Mouse (Mus musculus) neural tube, embryonic 11.5 days (tissue): ENCODE data around the gene Cirbp. TPM values are rescaled to one million over a fixed set of nuclear protein-coding genes. Genes with fewer than 3 reads are reported as not detected.
"Not testable (repeated sequence)": the region's sequence is repeated elsewhere in the genome, so short reads cannot be mapped to it uniquely, and the experiment has no call there.

Experiments
- ATAC-seq: fragments of 200-750 bp; cut with Nextera tagmentation; 2 replicates; pipeline ENCODE4 v1.8.0; 2017; ENCODE audit warnings: moderate number of reproducible peaks, mild to moderate bottlenecking, moderate TSS enrichment, moderate library complexity; ENCODE audit not compliant: insufficient read depth, low FRiP score, low TSS enrichment
- DNase-seq: peaks from one replicate; pipeline ENCODE4 v3.0.0-alpha.2; 2015; ENCODE audit warnings: low spot score
- H3K27ac ChIP-seq: fragments of 300-500 bp; sonication (generic); 2 replicates; pipeline ENCODE4 v1.5.1; 2014; ENCODE audit warnings: low read depth, mild to moderate bottlenecking, low read length
- H3K27me3 ChIP-seq: fragments of 300-500 bp; sonication (generic); 2 replicates; pipeline ENCODE4 v1.6.1; 2014; ENCODE audit warnings: mild to moderate bottlenecking, low read length, mixed read lengths; ENCODE audit not compliant: control insufficient read depth, insufficient read depth
- H3K36me3 ChIP-seq: fragments of 300-500 bp; sonication (generic); 2 replicates; pipeline ENCODE4 v1.6.1; 2014; ENCODE audit warnings: mild to moderate bottlenecking, low read length, moderate library complexity, mixed read lengths; ENCODE audit not compliant: control insufficient read depth, insufficient read depth
- H3K4me1 ChIP-seq: fragments of 300-500 bp; sonication (generic); 2 replicates; pipeline ENCODE4 v1.6.1; 2014; ENCODE audit warnings: low read length, mixed read lengths; ENCODE audit not compliant: control insufficient read depth, insufficient read depth
- H3K4me2 ChIP-seq: fragments of 300-500 bp; sonication (generic); 2 replicates; pipeline ENCODE4 v1.6.1; 2014; ENCODE audit warnings: low read depth, mild to moderate bottlenecking, moderate library complexity
- H3K4me3 ChIP-seq: fragments of 300-500 bp; sonication (generic); 2 replicates; pipeline ENCODE4 v1.5.1; 2014; ENCODE audit warnings: low read depth, low read length
- H3K9ac ChIP-seq: fragments of 300-500 bp; sonication (generic); 2 replicates; pipeline ENCODE4 v1.6.1; 2014; ENCODE audit warnings: mild to moderate bottlenecking, low read length
- H3K9me3 ChIP-seq: fragments of 300-500 bp; sonication (generic); 2 replicates; pipeline ENCODE4 v1.6.1; 2016; ENCODE audit warnings: low read length; ENCODE audit not compliant: control insufficient read depth
- WGBS: fragments of 180-500 bp; shearing (Covaris S2); extraction: QIAGEN DNeasy Blood & Tissue Kit; methylation state at CpG from one replicate; pipeline ENCODE4 v1.1.7; 2014; 5-methylcytosine and 5-hydroxymethylcytosine counted together
- polyA plus RNA-seq: library from polyadenylated mRNA; unstranded; fragments of >200 nt; fragmentation: Nextera tagmentation; extraction: Ambion mirVana; gene quantifications from 2 replicates; pipeline ENCODE4 v1.2.1, GENCODE M21; 2014

Gene Cirbp
- polyA plus RNA-seq, 1 experiment from 2014 or later = 85.1 TPM

GRCm38 (mm10) chr10:80163721-80164120 is 2.1 kb upstream of the Cirbp start:
- ATAC-seq = no peak
- H3K4me2 ChIP-seq = no peak overlapping the region
- no peaks in the 10 kb centered on the region for H3K36me3 ChIP-seq
- H3K4me3 ChIP-seq = no peak overlapping the region
- DNase-seq = no peak
- H3K9ac ChIP-seq = no peak overlapping the region
- H3K4me1 ChIP-seq = peaks cover 45% of the 10 kb centered on the region
- no peaks in the 10 kb centered on the region for H3K27me3 ChIP-seq
- 79% methylated on average over 8 of the region's 8 CpGs for WGBS
- H3K9me3 ChIP-seq = no peaks in the 10 kb centered on the region
- no peak overlapping the region for H3K27ac ChIP-seq

DNA sequence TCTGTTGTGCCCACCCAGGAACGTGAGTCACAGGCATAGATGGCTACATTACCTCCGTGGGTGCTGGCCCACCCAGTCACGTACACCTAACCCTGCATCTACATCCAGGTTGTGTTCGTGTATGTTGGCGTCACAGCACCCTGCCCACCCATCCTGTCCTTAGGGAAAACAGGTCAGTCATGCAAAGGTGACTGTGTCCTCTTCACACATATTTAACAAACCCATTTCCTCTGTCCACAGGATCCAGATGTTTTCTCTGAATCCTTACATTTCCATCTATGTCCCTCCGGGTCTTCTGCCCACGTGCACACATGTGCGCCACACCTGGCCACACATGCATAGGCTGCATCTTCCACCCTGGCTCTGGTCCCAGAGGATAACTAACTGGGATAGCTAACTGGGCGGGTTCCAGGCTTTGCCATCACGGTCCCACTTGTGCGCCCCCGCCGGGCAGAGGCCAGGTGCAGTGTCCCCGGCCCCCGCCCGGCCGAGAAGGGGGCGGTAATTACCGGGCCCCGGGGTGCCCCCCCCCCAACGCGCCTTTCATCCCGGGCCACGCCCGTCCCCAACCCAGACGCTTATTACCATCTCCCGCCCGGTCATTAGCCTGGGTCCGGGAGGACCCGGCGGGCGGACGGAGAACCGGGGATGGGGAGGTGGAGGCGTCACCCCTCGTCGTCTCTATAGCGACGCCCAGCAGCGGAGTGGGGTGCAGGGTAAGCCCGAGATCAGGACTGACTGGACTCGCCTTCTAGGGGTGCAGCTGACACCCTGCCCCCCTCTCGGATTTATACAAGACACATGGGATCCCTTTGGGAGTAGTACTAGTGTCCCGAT is 1.4 kb upstream of the Cirbp start:
- Histone ChIP-seq H3K27ac (0 out of 2 replicates have a peak overlapping the region, but pooled peaks have one; percentile 11), H3K4me3 (peak overlapping the region; percentile 27), H3K36me3 (no peaks in the 10 kb centered on the region), H3K4me1 (peaks cover 46% of the 10 kb centered on the region), H3K9ac (peak overlapping the region; percentile 30), H3K4me2 (peak overlapping the region; percentile 84), H3K27me3 (no peaks in the 10 kb centered on the region), H3K9me3 (no peaks in the 10 kb centered on the region)
- ATAC-seq (peak; percentile 1; the same call in 1 of the 2 replicates), DNase-seq (no peak)
- WGBS = 11% methylated on average over 42 of the region's 44 CpGs

- WGBS = 0% methylated on average over 17 of the region's 17 CpGs
- H3K4me3 ChIP-seq = peak overlapping the region; percentile 27
- peak; percentile 25 for ATAC-seq
- peaks cover 47% of the 10 kb centered on the region for H3K4me1 ChIP-seq
- peak overlapping the region; percentile 83 for H3K27ac ChIP-seq
- H3K27me3 ChIP-seq = no peaks in the 10 kb centered on the region
- H3K9me3 ChIP-seq = no peaks in the 10 kb centered on the region
- peak overlapping the region; percentile 84 for H3K4me2 ChIP-seq
- peak; percentile 95 for DNase-seq
- peaks cover 2% of the 10 kb centered on the region for H3K36me3 ChIP-seq
- H3K9ac ChIP-seq = peak overlapping the region; percentile 30
These were observed 814 bp upstream of the Cirbp start for GRCm38 (mm10) chr10:80164998-80165344.

GRCm38 (mm10) chr10:80166136-80166535 is 351 bp downstream of the Cirbp start:
- not testable (repeated sequence) for ATAC-seq, DNase-seq, H3K27me3 ChIP-seq, H3K9me3 ChIP-seq, H3K4me3 ChIP-seq
- Histone ChIP-seq H3K36me3 (peaks cover 11% of the 10 kb centered on the region), H3K27ac (peak overlapping the region; percentile 83), H3K9ac (peak overlapping the region; percentile 36; the same call in 1 of the 2 replicates), H3K4me1 (peaks cover 43% of the 10 kb centered on the region), H3K4me2 (peak overlapping the region; percentile 84; the same call in 1 of the 2 replicates)
- WGBS = 84% methylated on average over 4 of the region's 4 CpGs

GRCm38 (mm10) chr10:80167460-80168037 is 1.8 kb downstream of the Cirbp start:
- H3K9ac ChIP-seq = peak overlapping the region; percentile 98
- peak overlapping the region; percentile 71 for H3K4me2 ChIP-seq
- WGBS = under 1% methylated on average over 55 of the region's 55 CpGs
- H3K9me3 ChIP-seq = no peaks in the 10 kb centered on the region
- peaks cover 42% of the 10 kb centered on the region for H3K4me1 ChIP-seq
- peak overlapping the region; percentile 97 for H3K27ac ChIP-seq
- H3K4me3 ChIP-seq = peak overlapping the region; percentile 84
- no peaks in the 10 kb centered on the region for H3K27me3 ChIP-seq
- DNase-seq (peak; percentile 100), ATAC-seq (peak; percentile 88)
- peaks cover 18% of the 10 kb centered on the region for H3K36me3 ChIP-seq

GRCm38 (mm10) chr10:80168038-80168661 is 2.4 kb downstream of the Cirbp start:
- Histone ChIP-seq H3K27me3 (no peaks in the 10 kb centered on the region), H3K36me3 (peaks cover 18% of the 10 kb centered on the region), H3K4me1 (peaks cover 42% of the 10 kb centered on the region), H3K9ac (peak overlapping the region; percentile 98), H3K4me3 (peak overlapping the region; percentile 84), H3K9me3 (no peaks in the 10 kb centered on the region), H3K4me2 (peak overlapping the region; percentile 71), H3K27ac (peak overlapping the region; percentile 97)
- DNase-seq (peak; percentile 94), ATAC-seq (peak; percentile 32)
- WGBS = under 1% methylated on average over 47 of the region's 48 CpGs

GRCm38 (mm10) chr10:80169070-80169469 is 3.3 kb downstream of the Cirbp start:
- peak overlapping the region; percentile 71 for H3K4me2 ChIP-seq
- WGBS = 55% methylated on average over 1 of the region's 1 CpGs
- ATAC-seq = no peak
- no peaks in the 10 kb centered on the region for H3K27me3 ChIP-seq
- H3K9ac ChIP-seq = peak overlapping the region; percentile 98; the same call in 1 of the 2 replicates
- H3K4me1 ChIP-seq = peaks cover 41% of the 10 kb centered on the region
- no peak for DNase-seq
- no peak overlapping the region for H3K27ac ChIP-seq
- H3K9me3 ChIP-seq = no peaks in the 10 kb centered on the region
- peaks cover 18% of the 10 kb centered on the region for H3K36me3 ChIP-seq
- peak overlapping the region; percentile 84; the same call in 1 of the 2 replicates for H3K4me3 ChIP-seq

DNA sequence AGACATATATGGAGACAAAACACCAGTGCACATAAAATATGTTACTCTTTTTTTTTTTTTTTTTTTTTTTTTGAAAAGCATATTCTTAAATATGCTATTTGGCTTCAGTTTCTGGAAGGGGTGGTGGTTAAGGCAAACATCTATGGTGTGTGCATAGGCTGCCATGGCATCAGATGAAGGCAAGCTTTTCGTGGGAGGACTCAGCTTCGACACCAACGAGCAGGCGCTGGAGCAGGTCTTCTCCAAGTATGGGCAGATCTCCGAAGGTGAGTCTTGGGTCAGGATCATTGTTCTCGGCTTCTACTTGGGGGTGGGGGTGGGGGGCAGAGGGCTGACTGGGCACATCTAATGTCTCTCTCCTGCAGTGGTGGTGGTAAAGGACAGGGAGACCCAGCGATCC is 3.9 kb downstream of the Cirbp start:
- no peak for ATAC-seq
- H3K9ac ChIP-seq = no peak overlapping the region
- H3K27me3 ChIP-seq = no peaks in the 10 kb centered on the region
- DNase-seq = no peak
- H3K36me3 ChIP-seq = peaks cover 18% of the 10 kb centered on the region
- WGBS = 95% methylated on average over 7 of the region's 7 CpGs
- H3K9me3 ChIP-seq = no peaks in the 10 kb centered on the region
- H3K4me3 ChIP-seq = no peak overlapping the region
- peaks cover 35% of the 10 kb centered on the region for H3K4me1 ChIP-seq
- no peak overlapping the region for H3K27ac ChIP-seq
- 0 out of 2 replicates have a peak overlapping the region, but pooled peaks have one; percentile 71 for H3K4me2 ChIP-seq
